In the genomic region with DNA sequence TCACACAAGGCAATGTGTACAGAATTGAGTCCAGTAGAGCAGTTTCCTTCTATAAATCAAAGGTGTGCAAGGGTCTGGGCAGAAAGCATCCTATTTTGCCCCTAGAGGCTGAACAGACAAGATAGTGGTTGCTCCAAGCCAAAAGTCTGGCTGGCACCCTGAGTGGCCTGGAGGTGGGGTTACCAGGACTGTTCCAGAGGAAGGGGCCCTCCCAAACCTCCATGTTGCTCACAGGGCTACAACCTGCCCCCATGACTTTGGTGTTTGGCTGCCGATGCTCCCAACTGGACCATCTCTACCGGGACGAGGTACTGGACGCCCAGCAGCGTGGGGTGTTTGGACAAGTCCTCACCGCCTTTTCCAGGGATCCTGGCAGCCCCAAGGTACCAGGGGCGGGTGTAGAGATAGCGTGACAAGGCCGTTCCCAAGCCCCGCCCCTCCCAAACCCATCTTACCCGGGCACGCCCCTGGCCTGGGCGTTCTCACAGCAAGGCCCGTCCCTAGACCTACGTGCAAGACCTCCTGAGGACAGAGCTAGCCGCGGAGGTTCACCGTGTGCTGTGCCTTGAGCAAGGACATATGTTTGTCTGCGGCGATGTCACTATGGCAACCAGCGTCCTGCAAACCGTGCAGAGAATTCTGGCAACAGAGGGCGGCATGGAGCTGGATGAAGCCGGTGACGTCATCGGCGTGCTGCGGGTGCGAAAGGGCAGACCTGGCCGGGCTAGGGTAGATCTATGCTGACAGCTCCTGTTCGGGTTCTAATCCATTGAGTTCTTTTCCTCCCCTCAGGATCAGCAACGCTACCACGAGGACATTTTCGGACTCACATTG, we compare ENCODE assay signal across 8 mouse cellular contexts. TPM values are rescaled to one million over a fixed set of nuclear protein-coding genes. Genes with fewer than 3 reads are reported as not detected.
DNase-seq lines count a peak whose midpoint lies in the region; ATAC-seq and TF ChIP-seq lines count a peak whose summit lies in the region.

No protein-coding gene starts in this region.

- under 1% methylated on average over 34 of the region's 34 CpGs for WGBS in heart, embryonic 12.5 days
- WGBS in kidney, postnatal 0 days: 5% methylated on average over 34 of the region's 34 CpGs
- WGBS in liver, embryonic 11.5 days: 2% methylated on average over 34 of the region's 34 CpGs
- 2% methylated on average over 34 of the region's 34 CpGs for WGBS in stomach, embryonic 14.5 days

- H3K27ac ChIP-seq in heart, embryonic 12.5 days (ENCODE audit: poor library complexity, severe bottlenecking): peak overlapping the region; percentile 65
- H3K27ac ChIP-seq in kidney, postnatal 0 days: no peak overlapping the region
- H3K27ac ChIP-seq in liver, embryonic 11.5 days (ENCODE audit: low read depth, low read length): peak overlapping the region; percentile 7; the same call in 1 of the 2 replicates
- no peak overlapping the region for H3K27ac ChIP-seq in stomach, embryonic 14.5 days (ENCODE audit: low read length)

- no peaks in the 10 kb centered on the region for H3K36me3 ChIP-seq in C2C12 (ENCODE audit: control insufficient read depth, insufficient read depth)
- H3K36me3 ChIP-seq in erythroblast, embryonic 14.5 days (ENCODE audit: control insufficient read depth): no peaks in the 10 kb centered on the region
- no peaks in the 10 kb centered on the region for H3K36me3 ChIP-seq in heart, embryonic 12.5 days
- H3K36me3 ChIP-seq in kidney, postnatal 0 days (ENCODE audit: insufficient read depth, low read length): no peaks in the 10 kb centered on the region
- H3K36me3 ChIP-seq in liver, embryonic 11.5 days (ENCODE audit: control insufficient read depth, insufficient read depth, low read length): no peaks in the 10 kb centered on the region
- H3K36me3 ChIP-seq in stomach, embryonic 14.5 days (ENCODE audit: control insufficient read depth, insufficient read depth, low read length): no peaks in the 10 kb centered on the region

- no peaks in the 10 kb centered on the region for H3K9me3 ChIP-seq in erythroblast, embryonic 14.5 days (ENCODE audit: control insufficient read depth, low read length)
- H3K9me3 ChIP-seq in heart, embryonic 12.5 days (replicated peaks): no peaks in the 10 kb centered on the region
- H3K9me3 ChIP-seq in kidney, postnatal 0 days (replicated peaks; ENCODE audit: low read length): no peaks in the 10 kb centered on the region
- H3K9me3 ChIP-seq in liver, embryonic 11.5 days (ENCODE audit: control insufficient read depth, low read length): no peaks in the 10 kb centered on the region
- no peaks in the 10 kb centered on the region for H3K9me3 ChIP-seq in stomach, embryonic 14.5 days (ENCODE audit: control insufficient read depth, low read depth, low read length)

- peak overlapping the region; percentile 61 for H3ac ChIP-seq in C2C12 (ENCODE audit: control insufficient read depth, insufficient read length, low read depth)

- no peaks in the 10 kb centered on the region for H3K79me2 ChIP-seq in C2C12 (ENCODE audit: control insufficient read depth, insufficient read depth)

- no peak for TF ChIP-seq POLR2A in brain, embryonic 14.5 days (IDR thresholded peaks at IDR 0.05; ENCODE audit: borderline replicate concordance, extremely low read depth, insufficient read depth, insufficient read length, poor library complexity, severe bottlenecking)

- TF ChIP-seq CTCF in C2C12 (IDR thresholded peaks at IDR 0.05; ENCODE audit: control insufficient read depth, insufficient read depth, insufficient read length): peak; percentile 71
- TF ChIP-seq CTCF in brain, embryonic 14.5 days (IDR thresholded peaks at IDR 0.05; ENCODE audit: borderline replicate concordance, extremely low read depth, insufficient read depth, insufficient read length): peak; percentile 55
- TF ChIP-seq CTCF in kidney, postnatal 0 days (IDR thresholded peaks at IDR 0.05; ENCODE audit: low read depth): peak; percentile 71

- H3K4me2 ChIP-seq in heart, embryonic 12.5 days: peak overlapping the region; percentile 66
- peak overlapping the region; percentile 55 for H3K4me2 ChIP-seq in kidney, postnatal 0 days (ENCODE audit: low read length)
- H3K4me2 ChIP-seq in liver, embryonic 11.5 days: peak overlapping the region; percentile 83
- peak overlapping the region; percentile 68 for H3K4me2 ChIP-seq in stomach, embryonic 14.5 days (replicated peaks; ENCODE audit: low read depth, low read length)

- H3K4me1 ChIP-seq in erythroblast, embryonic 14.5 days (ENCODE audit: control insufficient read depth): peaks cover 39% of the 10 kb centered on the region
- peaks cover 64% of the 10 kb centered on the region for H3K4me1 ChIP-seq in heart, embryonic 12.5 days (replicated peaks)
- H3K4me1 ChIP-seq in kidney, postnatal 0 days (replicated peaks; ENCODE audit: insufficient read depth, low read length): peaks cover 20% of the 10 kb centered on the region
- peaks cover 25% of the 10 kb centered on the region for H3K4me1 ChIP-seq in liver, embryonic 11.5 days (replicated peaks; ENCODE audit: control insufficient read depth, insufficient read depth, low read length)
- peaks cover 7% of the 10 kb centered on the region for H3K4me1 ChIP-seq in stomach, embryonic 14.5 days (ENCODE audit: control insufficient read depth, insufficient read depth, low read length)

- peak; percentile 82 for ATAC-seq in heart, embryonic 12.5 days (ENCODE audit: insufficient number of reproducible peaks, low FRiP score)
- ATAC-seq in kidney, postnatal 0 days (replicated peaks; ENCODE audit: low FRiP score, low read depth): peak; percentile 89
- ATAC-seq in liver, embryonic 11.5 days (replicated peaks; ENCODE audit: low FRiP score): peak; percentile 90
- ATAC-seq in stomach, embryonic 14.5 days (ENCODE audit: insufficient number of reproducible peaks, insufficient read depth, low FRiP score, low read depth): peak; percentile 81

- H3K79me3 ChIP-seq in C2C12 (ENCODE audit: low read depth): no peaks in the 10 kb centered on the region

- H3K9ac ChIP-seq in heart, embryonic 12.5 days: peak overlapping the region; percentile 57
- H3K9ac ChIP-seq in kidney, postnatal 0 days (ENCODE audit: low read depth, low read length): peak overlapping the region; percentile 41
- peak overlapping the region; percentile 51 for H3K9ac ChIP-seq in liver, embryonic 11.5 days (ENCODE audit: low read depth, low read length)
- no peak overlapping the region; the same call in 1 of the 2 replicates for H3K9ac ChIP-seq in stomach, embryonic 14.5 days (replicated peaks; ENCODE audit: low read depth, low read length)

- H3K27me3 ChIP-seq in C2C12 (ENCODE audit: control insufficient read depth, insufficient read depth, insufficient read length): peaks cover 16% of the 10 kb centered on the region
- peaks cover 32% of the 10 kb centered on the region for H3K27me3 ChIP-seq in erythroblast, embryonic 14.5 days (ENCODE audit: control insufficient read depth)
- H3K27me3 ChIP-seq in heart, embryonic 12.5 days (replicated peaks): peaks cover 18% of the 10 kb centered on the region
- peaks cover 6% of the 10 kb centered on the region; the same call in 1 of the 2 replicates for H3K27me3 ChIP-seq in kidney, postnatal 0 days (ENCODE audit: insufficient read depth, low read length)
- H3K27me3 ChIP-seq in liver, embryonic 11.5 days (replicated peaks; ENCODE audit: control insufficient read depth, insufficient read depth, low read length): peaks cover 33% of the 10 kb centered on the region
- H3K27me3 ChIP-seq in stomach, embryonic 14.5 days (ENCODE audit: control insufficient read depth, insufficient read depth, low read length): no peaks in the 10 kb centered on the region

- peak; percentile 97 for DNase-seq in brain, embryonic 14.5 days (ENCODE audit: low read depth)
- DNase-seq in kidney, postnatal 0 days (ENCODE audit: low spot score): peak; percentile 94
- DNase-seq in liver, embryonic 11.5 days (ENCODE audit: low spot score): peak; percentile 90
- peak; percentile 95 for DNase-seq in naive thymus-derived CD4-positive, alpha-beta T cell, adult 2 months (ENCODE audit: low read depth)

- peak overlapping the region; percentile 22 for H3K4me3 ChIP-seq in C2C12 (ENCODE audit: insufficient read depth, poor library complexity, severe bottlenecking)
- H3K4me3 ChIP-seq in erythroblast, embryonic 14.5 days (replicated peaks): peak overlapping the region; percentile 66
- H3K4me3 ChIP-seq in heart, embryonic 12.5 days: peak overlapping the region; percentile 43
- peak overlapping the region; percentile 32 for H3K4me3 ChIP-seq in kidney, postnatal 0 days (replicated peaks; ENCODE audit: low read depth, low read length)
- peak overlapping the region; percentile 58 for H3K4me3 ChIP-seq in liver, embryonic 11.5 days (ENCODE audit: low read depth, low read length)
- peak overlapping the region; percentile 37 for H3K4me3 ChIP-seq in stomach, embryonic 14.5 days (ENCODE audit: low read depth, low read length)

RNA-seq across cellular contexts. Expression of a gene that starts 8.7 kb away (rescaled TPM):
- 0.48 TPM for polyA plus RNA-seq in C2C12 (2012; fragmentation: generic; extraction: Trizol)
- 1.5 and 1.7 TPM in 2 replicates for polyA plus RNA-seq in brain, embryonic 14.5 days (2012; rRNA removed)
- polyA plus RNA-seq in erythroblast, embryonic 14.5 days (2012): 0.02 and 0.05 TPM in 2 replicates
- polyA plus RNA-seq in heart, embryonic 12.5 days (2016; fragmentation: Nextera tagmentation; extraction: Ambion mirVana): 1.4 and 2.6 TPM in 2 replicates
- 0.59 and 0.60 TPM in 2 replicates for polyA plus RNA-seq in kidney, postnatal 0 days (2015; fragmentation: Nextera tagmentation; extraction: Ambion mirVana)
- 0.75 and 1.0 TPM in 2 replicates for polyA plus RNA-seq in liver, embryonic 11.5 days (2014; fragmentation: Nextera tagmentation; extraction: Ambion mirVana)
- polyA plus RNA-seq in stomach, embryonic 14.5 days (2014; fragmentation: Nextera tagmentation; extraction: Ambion mirVana): 0.57 and 0.68 TPM in 2 replicates

RNA-seq across cellular contexts. Expression of a gene that starts 10.2 kb away (rescaled TPM):
- 25.1 TPM for polyA plus RNA-seq in C2C12 (2012; fragmentation: generic; extraction: Trizol)
- polyA plus RNA-seq in brain, embryonic 14.5 days (2012; rRNA removed): 51.0 and 64.7 TPM in 2 replicates
- 1.7 and 2.2 TPM in 2 replicates for polyA plus RNA-seq in erythroblast, embryonic 14.5 days (2012)
- 52.7 and 57.4 TPM in 2 replicates for polyA plus RNA-seq in heart, embryonic 12.5 days (2016; fragmentation: Nextera tagmentation; extraction: Ambion mirVana)
- polyA plus RNA-seq in kidney, postnatal 0 days (2015; fragmentation: Nextera tagmentation; extraction: Ambion mirVana): 48.6 and 51.7 TPM in 2 replicates
- 54.6 and 55.2 TPM in 2 replicates for polyA plus RNA-seq in liver, embryonic 11.5 days (2014; fragmentation: Nextera tagmentation; extraction: Ambion mirVana)
- 46.2 and 52.5 TPM in 2 replicates for polyA plus RNA-seq in stomach, embryonic 14.5 days (2014; fragmentation: Nextera tagmentation; extraction: Ambion mirVana)

RNA-seq across cellular contexts. Expression of a gene that starts 18.6 kb away (rescaled TPM):
- polyA plus RNA-seq in C2C12 (2012; fragmentation: generic; extraction: Trizol): 0.13 TPM
- 9.6 and 11.1 TPM in 2 replicates for polyA plus RNA-seq in brain, embryonic 14.5 days (2012; rRNA removed)
- 0.02 and 0.03 TPM in 2 replicates for polyA plus RNA-seq in erythroblast, embryonic 14.5 days (2012)
- polyA plus RNA-seq in heart, embryonic 12.5 days (2016; fragmentation: Nextera tagmentation; extraction: Ambion mirVana): 45.9 and 46.9 TPM in 2 replicates
- polyA plus RNA-seq in kidney, postnatal 0 days (2015; fragmentation: Nextera tagmentation; extraction: Ambion mirVana): 12.8 and 14.0 TPM in 2 replicates
- 6.4 and 7.2 TPM in 2 replicates for polyA plus RNA-seq in liver, embryonic 11.5 days (2014; fragmentation: Nextera tagmentation; extraction: Ambion mirVana)
- polyA plus RNA-seq in stomach, embryonic 14.5 days (2014; fragmentation: Nextera tagmentation; extraction: Ambion mirVana): 4.6 and 4.9 TPM in 2 replicates

RNA-seq across cellular contexts. Expression of a gene that starts 29.9 kb away (rescaled TPM):
- 0.19 TPM for polyA plus RNA-seq in C2C12 (2012; fragmentation: generic; extraction: Trizol)
- polyA plus RNA-seq in brain, embryonic 14.5 days (2012; rRNA removed): 0.71 and 1.1 TPM in 2 replicates
- not detected in 2 replicates for polyA plus RNA-seq in erythroblast, embryonic 14.5 days (2012)
- polyA plus RNA-seq in heart, embryonic 12.5 days (2016; fragmentation: Nextera tagmentation; extraction: Ambion mirVana): 0.09 and 0.19 TPM in 2 replicates
- polyA plus RNA-seq in kidney, postnatal 0 days (2015; fragmentation: Nextera tagmentation; extraction: Ambion mirVana): 0.40 and 0.46 TPM in 2 replicates
- polyA plus RNA-seq in liver, embryonic 11.5 days (2014; fragmentation: Nextera tagmentation; extraction: Ambion mirVana): 0.19 TPM in 1 of 2 replicates, not detected in the other
- polyA plus RNA-seq in stomach, embryonic 14.5 days (2014; fragmentation: Nextera tagmentation; extraction: Ambion mirVana): 0.26 TPM in 1 of 2 replicates, not detected in the other

RNA-seq across cellular contexts. Expression of a gene that starts 31.8 kb away (rescaled TPM):
- polyA plus RNA-seq in C2C12 (2012; fragmentation: generic; extraction: Trizol): 3.1 TPM
- polyA plus RNA-seq in brain, embryonic 14.5 days (2012; rRNA removed): 58.9 and 61.1 TPM in 2 replicates
- polyA plus RNA-seq in erythroblast, embryonic 14.5 days (2012): 0.08 TPM in 1 of 2 replicates, not detected in the other
- polyA plus RNA-seq in heart, embryonic 12.5 days (2016; fragmentation: Nextera tagmentation; extraction: Ambion mirVana): 38.2 and 40.5 TPM in 2 replicates
- 3.9 and 4.4 TPM in 2 replicates for polyA plus RNA-seq in kidney, postnatal 0 days (2015; fragmentation: Nextera tagmentation; extraction: Ambion mirVana)
- 2.5 and 3.8 TPM in 2 replicates for polyA plus RNA-seq in liver, embryonic 11.5 days (2014; fragmentation: Nextera tagmentation; extraction: Ambion mirVana)
- 8.9 and 9.8 TPM in 2 replicates for polyA plus RNA-seq in stomach, embryonic 14.5 days (2014; fragmentation: Nextera tagmentation; extraction: Ambion mirVana)

Comparison
In these comparisons a context has a peak if more than half of its experiments do, and no peak if none do; other contexts are left out.
1. H3K27ac ChIP-seq: peak in heart, embryonic 12.5 days (single experiment) and liver, embryonic 11.5 days (single experiment); none in kidney, postnatal 0 days (single experiment) and stomach, embryonic 14.5 days (single experiment).
2. Peak in every context shown above with its lines, with median percentiles within 50 percentile points of each other: H3K4me3 ChIP-seq, CTCF ChIP-seq, DNase-seq, ATAC-seq and H3K4me2 ChIP-seq.